Mouse (Mus musculus) embryonic facial prominence, embryonic 15.5 days (tissue): ENCODE measurements around the gene Nap1l2. TPM values are rescaled to one million over a fixed set of nuclear protein-coding genes. Genes with fewer than 3 reads are reported as not detected.

Experiments used
- polyA plus RNA-seq: library from polyadenylated mRNA; unstranded; fragments of >200 nt; fragmentation: Nextera tagmentation; extraction: Ambion mirVana; gene quantifications from 2 replicates; pipeline ENCODE4 v1.2.1, GENCODE M21; 2015

Nap1l2 gene
- polyA plus RNA-seq, 1 experiment from 2014 or later, result 1.4 TPM

Other genes with a start within 250 kb of the Nap1l2 start
- gene Cdx4, start 134.8 kb upstream of the Nap1l2 start, polyA plus RNA-seq, result not detected in 2 replicates
- gene Chic1, start 169.8 kb upstream of the Nap1l2 start, polyA plus RNA-seq, result 2.3 and 2.5 TPM in 2 replicates
- 0.21 and 0.28 TPM in 2 replicates for gene Tsx, start 227.8 kb upstream of the Nap1l2 start, polyA plus RNA-seq
- gene Gm26992, start 235.4 kb upstream of the Nap1l2 start, polyA plus RNA-seq, result not detected in 2 replicates